Mouse (Mus musculus) Muller cell, postnatal 12 days (primary cell): Measurements from ENCODE around the gene Tmem222.

Experiments
- DNase-seq: peaks from one replicate; pipeline ENCODE4 v3.0.0-alpha.2; 2015; ENCODE audit errors: inconsistent ontology term

Gene Tmem222

GRCm38 (mm10) chr4:133251214-133251613, 26.4 kb downstream of the Tmem222 start:
- DNase-seq, result peak; percentile 39

- DNase-seq, result peak; percentile 61
These were observed 27.0 kb downstream of the Tmem222 start for GRCm38 (mm10) chr4:133250609-133251008.

GRCm38 (mm10) chr4:133247806-133248449, 29.7 kb downstream of the Tmem222 start:
- no peak for DNase-seq

- no peak for DNase-seq
These were observed 30.5 kb downstream of the Tmem222 start for GRCm38 (mm10) chr4:133247072-133247471.

GRCm38 (mm10) chr4:133244289-133244688, 33.3 kb downstream of the Tmem222 start:
- no peak for DNase-seq

GRCm38 (mm10) chr4:133243538-133243937, 34.1 kb downstream of the Tmem222 start:
- no peak for DNase-seq

- no peak for DNase-seq
These were observed 34.9 kb downstream of the Tmem222 start for GRCm38 (mm10) chr4:133242710-133243109.

- DNase-seq, result no peak
These were observed 35.7 kb downstream of the Tmem222 start for GRCm38 (mm10) chr4:133241910-133242309.

GRCm38 (mm10) chr4:133240934-133241908, 36.4 kb downstream of the Tmem222 start:
- DNase-seq, result peak; percentile 96

GRCm38 (mm10) chr4:133240490-133240921, 37.1 kb downstream of the Tmem222 start, which contains the start of gene Map3k6:
TSS of gene Map3k6 (plus strand) at chr4:133240818.
- peak; percentile 72 for DNase-seq

- no peak for DNase-seq
These were observed 39.7 kb downstream of the Tmem222 start for GRCm38 (mm10) chr4:133237911-133238310.

GRCm38 (mm10) chr4:133235415-133235814, 42.2 kb downstream of the Tmem222 start:
- DNase-seq, result no peak

- no peak for DNase-seq
These were observed 42.8 kb downstream of the Tmem222 start for GRCm38 (mm10) chr4:133234771-133235170.

- DNase-seq, result peak; percentile 22
These were observed 44.2 kb downstream of the Tmem222 start for GRCm38 (mm10) chr4:133233285-133233976.

GRCm38 (mm10) chr4:133229582-133229981, 48.0 kb downstream of the Tmem222 start:
- no peak for DNase-seq

GRCm38 (mm10) chr4:133227636-133228035, 50.0 kb downstream of the Tmem222 start:
- DNase-seq, result no peak

- no peak for DNase-seq
These were observed 51.5 kb downstream of the Tmem222 start for GRCm38 (mm10) chr4:133226073-133226472.

GRCm38 (mm10) chr4:133223875-133224274, 53.7 kb downstream of the Tmem222 start:
- no peak for DNase-seq

- DNase-seq, result no peak
These were observed 55.9 kb downstream of the Tmem222 start for GRCm38 (mm10) chr4:133221701-133222100.

GRCm38 (mm10) chr4:133220656-133221055, 56.9 kb downstream of the Tmem222 start:
- DNase-seq, result no peak

- no peak for DNase-seq
These were observed 58.8 kb downstream of the Tmem222 start for GRCm38 (mm10) chr4:133218745-133219144.

GRCm38 (mm10) chr4:133217641-133218040, 60.0 kb downstream of the Tmem222 start:
- DNase-seq, result peak; percentile 65
